Mouse (Mus musculus) neural tube, embryonic 14.5 days (tissue): ENCODE data around the gene Scfd2. TPM values are rescaled to one million over a fixed set of nuclear protein-coding genes. Genes with fewer than 3 reads are reported as not detected.

Source experiments
- ATAC-seq: fragments of 200-750 bp; cut with Nextera tagmentation; 2 replicates; pipeline ENCODE4 v1.8.0; 2017; ENCODE audit warnings: low read depth, mild to moderate bottlenecking, moderate TSS enrichment, moderate library complexity
- H3K27ac ChIP-seq: fragments of 300-500 bp; sonication (generic); 2 replicates; pipeline ENCODE4 v1.5.1; 2014; ENCODE audit warnings: low read depth, mild to moderate bottlenecking, control low read depth, low read length, moderate library complexity, mixed read lengths
- H3K27me3 ChIP-seq: fragments of 300-500 bp; sonication (generic); 2 replicates; pipeline ENCODE4 v1.6.1; 2014; ENCODE audit warnings: low read length; ENCODE audit not compliant: control insufficient read depth, insufficient read depth
- H3K36me3 ChIP-seq: fragments of 300-500 bp; sonication (generic); 2 replicates; pipeline ENCODE4 v1.6.1; 2014; ENCODE audit warnings: low read length, mixed read lengths; ENCODE audit not compliant: control insufficient read depth, insufficient read depth
- H3K4me1 ChIP-seq: fragments of 300-500 bp; sonication (generic); 2 replicates; pipeline ENCODE4 v1.6.1; 2014; ENCODE audit warnings: low read length; ENCODE audit not compliant: control insufficient read depth, insufficient read depth
- H3K4me2 ChIP-seq: fragments of 300-500 bp; sonication (generic); 2 replicates; pipeline ENCODE4 v1.6.1; 2014; ENCODE audit warnings: mild to moderate bottlenecking, low read depth, low read length, control low read depth
- H3K4me3 ChIP-seq: fragments of 300-500 bp; sonication (generic); 2 replicates; pipeline ENCODE4 v1.5.1; 2014; ENCODE audit warnings: low read depth, low read length, control low read depth, mixed read lengths
- H3K9ac ChIP-seq: fragments of 300-500 bp; sonication (generic); replicated peaks from 2 replicates; pipeline ENCODE4 v1.6.1; 2014; ENCODE audit warnings: low read depth, mild to moderate bottlenecking, control low read depth, low read length, mixed read lengths
- H3K9me3 ChIP-seq: fragments of 300-500 bp; sonication (generic); 2 replicates; pipeline ENCODE4 v1.6.1; 2016; ENCODE audit warnings: low read length; ENCODE audit not compliant: control insufficient read depth
- WGBS: fragments of 180-500 bp; shearing (Covaris S2); extraction: QIAGEN DNeasy Blood & Tissue Kit; methylation state at CpG from one replicate; pipeline ENCODE4 v1.1.7; 2014; 5-methylcytosine and 5-hydroxymethylcytosine counted together
- polyA plus RNA-seq: library from polyadenylated mRNA; unstranded; fragments of >200 nt; fragmentation: Nextera tagmentation; extraction: Ambion mirVana; gene quantifications from 2 replicates; pipeline ENCODE4 v1.2.1, GENCODE M21; 2014

The Scfd2 gene
- polyA plus RNA-seq, 1 experiment from 2014 or later: 18.3 TPM

DNA sequence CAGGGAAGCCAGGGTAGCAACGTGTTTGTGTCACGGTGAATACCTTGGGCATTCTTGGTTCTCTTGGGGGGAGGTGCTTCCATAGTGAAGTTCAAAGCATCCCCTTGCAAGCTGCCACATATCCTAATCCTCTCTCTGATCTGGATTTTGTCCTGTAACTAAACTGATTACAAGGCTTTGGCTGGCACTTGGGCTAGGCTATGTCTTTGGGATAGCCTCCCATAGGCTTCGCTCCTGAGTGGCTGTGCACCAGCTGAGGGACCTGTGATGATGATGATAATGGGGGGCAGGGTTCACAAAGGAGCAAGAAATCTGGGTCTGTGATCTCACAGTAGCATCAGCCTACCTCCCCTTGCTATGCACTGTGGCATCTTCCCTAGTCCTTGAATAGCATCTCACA lies 369.5 kb downstream of the Scfd2 start:
- Histone ChIP-seq H3K9ac (0 out of 2 replicates have a peak overlapping the region, but pooled peaks have one; percentile 12), H3K27ac (no peak overlapping the region), H3K4me1 (peaks cover 3% of the 10 kb centered on the region; the same call in 1 of the 2 replicates), H3K4me3 (no peak overlapping the region), H3K9me3 (no peaks in the 10 kb centered on the region), H3K36me3 (no peaks in the 10 kb centered on the region), H3K4me2 (0 out of 2 replicates have a peak overlapping the region, but pooled peaks have one; percentile 11), H3K27me3 (no peaks in the 10 kb centered on the region)
- 51% methylated on average over 3 of the region's 3 CpGs for WGBS
- no peak for ATAC-seq

DNA sequence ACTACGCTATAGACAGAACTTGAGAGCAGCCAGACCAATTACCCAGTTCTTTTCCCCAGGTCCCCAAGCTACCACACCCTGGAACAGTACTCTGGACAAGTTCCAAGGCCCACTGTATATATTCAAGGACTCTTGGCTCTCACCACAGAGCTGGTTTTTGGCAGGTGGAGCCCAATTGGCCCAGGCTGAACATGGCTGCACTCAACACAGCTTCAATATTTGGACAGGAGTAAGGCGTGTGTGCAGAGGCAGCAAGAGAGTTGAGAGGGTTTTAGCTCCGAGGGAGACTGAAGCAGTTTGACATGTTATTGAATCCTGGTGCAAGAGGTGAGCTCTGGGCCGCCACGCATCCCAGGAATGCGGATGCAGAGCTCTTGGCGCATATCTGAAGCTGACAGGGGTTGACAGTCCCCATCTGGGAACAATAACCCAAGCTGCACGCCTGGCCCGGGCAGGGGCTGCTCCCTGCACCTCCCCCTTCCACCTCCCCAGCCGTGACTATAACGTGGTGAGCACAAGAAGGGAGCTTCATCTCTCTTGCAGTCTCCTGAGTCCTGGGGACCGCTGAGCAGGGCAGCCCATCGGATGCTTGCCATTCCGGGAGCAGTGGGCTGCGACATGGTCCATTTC lies 370.1 kb downstream of the Scfd2 start:
- H3K36me3 ChIP-seq: no peaks in the 10 kb centered on the region
- no peaks in the 10 kb centered on the region for H3K9me3 ChIP-seq
- 0 out of 2 replicates have a peak overlapping the region, but pooled peaks have one; percentile 11 for H3K4me2 ChIP-seq
- ATAC-seq: peak; percentile 38; the same call in 1 of the 2 replicates
- 36% methylated on average over 15 of the region's 15 CpGs for WGBS
- no peak overlapping the region for H3K27ac ChIP-seq
- H3K9ac ChIP-seq: 0 out of 2 replicates have a peak overlapping the region, but pooled peaks have one; percentile 12
- H3K4me3 ChIP-seq: no peak overlapping the region
- H3K27me3 ChIP-seq: no peaks in the 10 kb centered on the region
- H3K4me1 ChIP-seq: peaks cover 3% of the 10 kb centered on the region; the same call in 1 of the 2 replicates

DNA sequence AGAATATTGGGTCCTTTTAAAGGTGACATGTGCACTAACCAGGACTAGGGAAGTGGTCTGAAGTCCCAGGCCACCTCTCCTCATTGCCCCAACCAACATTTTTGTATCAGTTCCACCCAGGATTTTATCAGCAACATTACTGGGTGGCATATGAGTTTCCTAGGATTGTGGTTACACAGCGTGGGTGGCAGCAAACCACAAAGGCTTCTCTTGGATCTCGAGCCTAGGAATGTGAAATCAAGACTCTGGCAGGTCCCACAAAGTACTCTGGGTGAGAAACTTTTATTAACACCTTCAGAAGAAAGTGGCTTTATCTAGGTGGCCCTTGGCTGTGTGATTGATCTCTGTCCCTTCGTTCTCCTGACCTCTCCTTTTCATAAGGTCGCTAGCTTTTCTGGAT lies 371.2 kb downstream of the Scfd2 start:
- Histone ChIP-seq H3K9me3 (no peaks in the 10 kb centered on the region), H3K4me3 (no peak overlapping the region), H3K27ac (no peak overlapping the region), H3K36me3 (no peaks in the 10 kb centered on the region), H3K27me3 (no peaks in the 10 kb centered on the region), H3K9ac (no peak overlapping the region), H3K4me2 (no peak overlapping the region), H3K4me1 (peaks cover 3% of the 10 kb centered on the region; the same call in 1 of the 2 replicates)
- no peak for ATAC-seq
- 88% methylated on average over 4 of the region's 4 CpGs for WGBS

DNA sequence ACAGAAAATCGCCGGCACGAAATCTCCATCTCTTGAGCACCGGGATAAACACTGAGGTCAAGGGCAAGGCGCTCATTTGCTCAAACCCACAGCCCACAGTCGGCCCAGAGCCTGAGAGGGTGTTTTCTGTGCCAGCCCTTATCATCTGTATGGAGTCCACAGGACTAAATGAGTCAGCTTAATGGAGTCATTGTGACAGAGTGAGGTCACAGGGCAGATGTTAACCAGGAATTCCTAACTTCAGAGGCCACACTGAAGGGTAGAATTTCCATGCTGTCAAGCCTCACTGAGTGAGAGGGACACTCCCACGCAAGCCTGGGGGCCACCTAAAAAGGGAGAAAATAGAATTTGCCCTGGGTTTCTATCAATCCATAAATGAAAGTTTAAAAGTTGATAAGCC lies 371.7 kb downstream of the Scfd2 start:
- 76% methylated on average over 7 of the region's 7 CpGs for WGBS
- Histone ChIP-seq H3K4me3 (no peak overlapping the region), H3K4me1 (peaks cover 3% of the 10 kb centered on the region; the same call in 1 of the 2 replicates), H3K27me3 (no peaks in the 10 kb centered on the region), H3K27ac (no peak overlapping the region), H3K9me3 (no peaks in the 10 kb centered on the region), H3K9ac (no peak overlapping the region), H3K4me2 (no peak overlapping the region), H3K36me3 (no peaks in the 10 kb centered on the region)
- ATAC-seq: no peak

DNA sequence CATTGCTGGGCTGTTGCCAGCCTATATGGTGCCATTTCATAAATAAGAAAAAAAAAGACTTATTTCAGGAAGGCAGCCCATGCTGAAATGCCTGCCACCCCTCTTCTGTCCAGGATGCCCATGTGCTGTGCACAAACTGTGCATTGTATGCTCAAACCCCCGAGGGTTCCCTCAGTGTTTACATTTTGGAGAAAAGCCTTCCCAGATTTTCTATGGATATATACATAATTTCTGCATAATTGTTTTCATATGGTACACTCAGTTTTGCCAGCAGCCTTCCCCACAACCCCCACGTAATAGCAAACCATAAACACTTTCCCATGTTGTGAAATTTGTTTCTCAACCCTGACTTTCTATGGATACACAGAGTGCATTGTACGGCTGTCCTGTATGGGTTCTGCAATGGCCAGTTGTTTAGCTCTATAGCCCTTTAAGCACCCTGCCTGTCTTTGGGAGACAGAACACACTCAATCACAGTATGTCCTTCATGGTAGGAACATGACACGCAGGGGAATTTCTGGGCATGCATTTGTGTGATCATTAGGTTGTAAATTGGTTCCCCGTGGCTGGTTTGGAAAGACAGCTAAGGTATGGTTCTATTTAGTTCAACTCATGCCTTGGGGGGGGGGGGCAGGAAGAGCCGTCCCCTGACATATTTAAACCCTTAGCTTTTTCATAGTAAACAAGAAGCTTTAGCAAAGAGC lies 372.5 kb downstream of the Scfd2 start:
- Histone ChIP-seq H3K9ac (no peak overlapping the region), H3K4me1 (peaks cover 3% of the 10 kb centered on the region; the same call in 1 of the 2 replicates), H3K4me3 (no peak overlapping the region), H3K4me2 (no peak overlapping the region), H3K27me3 (no peaks in the 10 kb centered on the region), H3K9me3 (no peaks in the 10 kb centered on the region), H3K27ac (no peak overlapping the region), H3K36me3 (no peaks in the 10 kb centered on the region)
- no peak for ATAC-seq
- 85% methylated on average over 6 of the region's 6 CpGs for WGBS

DNA sequence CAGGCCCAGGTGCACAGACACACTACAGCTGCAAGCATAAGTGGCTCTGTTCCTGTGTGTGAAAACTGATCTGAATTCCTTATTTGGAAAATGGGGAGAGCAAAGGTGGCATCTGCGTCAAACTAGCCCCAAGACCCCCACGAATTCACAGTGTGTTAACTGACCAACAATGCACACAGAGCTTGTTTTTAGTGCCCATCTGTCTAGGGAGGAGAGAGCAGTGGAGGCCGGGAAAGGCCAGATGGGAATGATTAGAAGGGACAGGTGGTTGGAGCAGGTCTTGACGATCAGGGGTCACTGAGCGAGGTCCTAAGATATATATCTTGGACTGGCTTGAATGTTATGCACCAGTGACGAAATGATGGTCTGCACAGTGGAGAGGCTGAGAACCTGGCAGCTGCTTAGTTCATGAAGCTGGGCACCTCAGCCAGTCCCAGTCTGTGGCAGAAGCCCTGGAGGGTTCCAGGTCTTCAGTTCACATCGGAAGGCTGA lies 375.7 kb downstream of the Scfd2 start:
- Histone ChIP-seq H3K9me3 (no peaks in the 10 kb centered on the region), H3K4me2 (no peak overlapping the region), H3K9ac (no peak overlapping the region), H3K27ac (no peak overlapping the region), H3K27me3 (no peaks in the 10 kb centered on the region), H3K36me3 (no peaks in the 10 kb centered on the region), H3K4me1 (no peaks in the 10 kb centered on the region), H3K4me3 (no peak overlapping the region)
- peak; percentile 54; the same call in 1 of the 2 replicates for ATAC-seq
- 31% methylated on average over 7 of the region's 7 CpGs for WGBS

Other genes starting within 250 kb of the Scfd2 start
- 65.7 and 82.3 TPM in 2 replicates for gene Fip1l1, start 3.7 kb upstream of the Scfd2 start, polyA plus RNA-seq
- gene Lnx1, start 171.2 kb upstream of the Scfd2 start, polyA plus RNA-seq: 7.7 and 12.6 TPM in 2 replicates